Mouse (Mus musculus): ENCODE results near the gene Kcnk5.

Kcnk5 gene

DNA sequence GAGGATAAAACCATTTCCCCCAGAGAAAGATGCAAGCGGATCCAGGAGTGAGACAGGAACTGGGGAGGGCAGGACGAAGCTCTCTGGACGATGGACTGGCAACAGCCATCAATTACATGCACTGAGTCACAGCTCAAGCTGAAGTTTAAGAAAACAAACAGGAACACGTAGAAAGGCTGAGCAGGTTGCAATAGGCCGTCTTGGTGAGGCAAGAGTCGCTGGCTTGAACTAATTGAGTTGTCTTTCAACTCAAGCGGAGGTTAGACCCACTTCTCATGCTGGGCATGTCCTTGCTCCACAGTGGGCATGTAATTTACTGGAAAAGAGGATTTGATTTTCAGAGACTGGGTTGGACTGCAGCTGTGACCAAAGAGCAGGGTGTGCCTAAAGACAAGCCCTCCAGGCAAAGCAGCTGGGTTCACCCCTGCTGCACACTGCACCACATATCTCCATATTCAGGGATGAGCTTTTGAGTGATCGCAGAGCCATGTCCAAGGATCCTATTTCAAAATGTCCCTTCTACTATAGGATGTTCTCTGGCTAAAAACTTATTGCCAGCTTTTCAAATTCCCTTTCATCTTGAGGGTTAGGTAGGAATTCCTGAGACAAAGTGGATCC, 19.6 kb upstream of the Kcnk5 start:
- no peak for DNase-seq (ENCODE audit: low spot score)

DNA sequence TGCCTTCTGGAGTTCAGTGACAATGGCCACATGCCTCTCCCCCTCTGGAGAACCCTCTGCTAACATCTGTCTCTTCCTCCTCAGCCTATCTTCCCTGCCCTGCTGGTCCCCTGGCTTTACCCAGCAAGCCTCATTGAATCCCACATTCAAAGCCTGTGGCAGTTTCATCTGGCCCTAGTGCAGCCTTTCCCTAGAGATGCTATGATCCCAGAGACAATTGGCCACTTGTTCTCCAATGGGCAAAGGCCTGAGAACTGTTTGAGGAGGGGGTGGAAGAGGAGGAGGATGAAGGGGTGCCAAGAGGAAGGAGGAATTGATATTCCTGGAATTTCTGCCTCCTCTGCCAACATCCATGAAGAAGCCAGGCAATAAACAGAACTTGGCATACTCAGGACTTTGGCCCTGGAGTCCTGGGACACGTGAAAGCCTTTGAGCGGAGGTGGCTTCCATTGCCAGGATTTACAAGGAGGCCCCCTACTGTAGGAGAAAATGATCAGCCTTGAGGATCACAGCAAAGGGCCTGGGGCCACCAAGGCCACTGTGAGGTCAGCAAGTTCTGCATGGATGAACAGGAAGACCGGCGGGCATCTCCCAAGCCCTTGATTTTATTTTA, 11.6 kb upstream of the Kcnk5 start:
- no peak for DNase-seq (ENCODE audit: low spot score)

GRCm38 (mm10) chr14:20191136-20191735, 9.6 kb upstream of the Kcnk5 start:
- DNase-seq (ENCODE audit: low spot score) = no peak

- DNase-seq (ENCODE audit: low spot score) = no peak
Measured at GRCm38 (mm10) chr14:20189751-20190150, 8.1 kb upstream of the Kcnk5 start.

DNA sequence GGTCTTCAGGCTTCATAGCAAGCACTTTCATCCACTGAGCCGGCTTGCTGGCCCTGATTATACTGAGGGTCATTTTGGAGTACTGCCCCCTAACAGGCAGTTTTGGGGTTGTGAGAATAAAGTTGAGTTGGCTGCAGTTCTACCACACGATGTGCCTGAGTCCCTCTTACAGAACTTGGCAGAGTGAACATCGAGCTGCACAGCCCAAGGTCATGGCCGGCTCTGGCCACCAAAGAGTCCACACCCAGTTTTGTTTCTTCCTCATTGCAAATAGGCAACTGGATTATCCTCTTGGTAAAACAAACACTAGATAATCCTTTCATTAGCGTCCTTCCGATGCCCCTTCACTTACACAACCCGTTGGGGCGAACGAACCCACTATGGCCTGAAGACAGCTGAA, 3.8 kb upstream of the Kcnk5 start:
- DNase-seq (ENCODE audit: low spot score) = no peak

- DNase-seq (ENCODE audit: low spot score) = no peak
Measured at GRCm38 (mm10) chr14:20183701-20184100, 2.1 kb upstream of the Kcnk5 start.

GRCm38 (mm10) chr14:20182596-20182995, 987 bp upstream of the Kcnk5 start:
- no peak for DNase-seq (ENCODE audit: low spot score)

GRCm38 (mm10) chr14:20180751-20181162, 852 bp downstream of the Kcnk5 start:
- no peak for DNase-seq (ENCODE audit: low spot score)

DNA sequence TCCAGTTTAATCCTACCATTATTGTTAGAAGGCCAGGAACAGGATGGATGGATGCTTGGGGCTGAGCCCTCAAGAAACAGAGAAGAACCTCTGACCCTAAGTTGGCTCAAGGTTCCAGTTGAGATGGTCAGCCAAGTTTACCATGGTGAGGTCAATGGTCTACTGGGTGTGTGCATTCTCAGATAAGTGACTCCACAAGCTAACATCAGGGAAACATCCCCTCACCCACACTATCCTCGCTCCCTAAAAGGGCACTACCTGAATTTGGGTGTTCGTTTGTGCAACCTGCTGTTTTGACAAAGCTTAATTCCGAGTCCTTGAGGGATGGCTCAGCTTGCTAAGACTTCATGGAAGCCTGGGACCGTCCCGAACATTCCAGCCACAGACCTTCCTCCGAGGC, 1.3 kb downstream of the Kcnk5 start:
- DNase-seq (ENCODE audit: low spot score) = no peak

DNA sequence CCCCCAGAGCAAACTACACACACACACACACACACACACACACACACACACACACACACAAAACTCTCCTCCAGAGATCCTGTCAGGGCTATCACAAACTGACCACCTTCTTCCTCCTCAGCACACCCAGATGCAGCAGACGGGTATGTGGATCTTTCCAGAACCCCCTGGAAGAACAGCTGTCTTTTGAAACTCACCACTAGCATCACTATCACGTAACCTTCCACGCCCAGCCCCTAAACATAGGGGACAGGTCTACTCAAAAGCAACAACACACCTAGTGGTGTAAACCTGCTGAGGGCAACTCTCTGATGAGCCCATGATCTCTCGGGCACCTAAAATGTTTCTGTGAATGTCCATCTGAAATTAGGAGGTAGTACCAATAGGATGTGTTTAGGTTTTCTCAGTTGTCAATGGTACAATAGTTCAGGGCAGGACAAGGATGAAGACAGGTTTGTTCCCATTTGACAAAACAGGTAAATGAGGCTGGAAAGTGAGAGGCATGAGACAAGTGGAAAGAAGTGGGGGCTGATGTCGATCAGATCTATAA, 1.8 kb downstream of the Kcnk5 start:
- no peak for DNase-seq (ENCODE audit: low spot score)

GRCm38 (mm10) chr14:20179080-20179479, 2.5 kb downstream of the Kcnk5 start:
- DNase-seq (ENCODE audit: low spot score) = no peak

- DNase-seq (ENCODE audit: low spot score) = no peak
Measured at GRCm38 (mm10) chr14:20178593-20178992, 3.0 kb downstream of the Kcnk5 start.

GRCm38 (mm10) chr14:20177494-20178123, 4.0 kb downstream of the Kcnk5 start:
- no peak for DNase-seq (ENCODE audit: low spot score)

- no peak for DNase-seq (ENCODE audit: low spot score)
Measured at GRCm38 (mm10) chr14:20175705-20176104, 5.9 kb downstream of the Kcnk5 start.

DNA sequence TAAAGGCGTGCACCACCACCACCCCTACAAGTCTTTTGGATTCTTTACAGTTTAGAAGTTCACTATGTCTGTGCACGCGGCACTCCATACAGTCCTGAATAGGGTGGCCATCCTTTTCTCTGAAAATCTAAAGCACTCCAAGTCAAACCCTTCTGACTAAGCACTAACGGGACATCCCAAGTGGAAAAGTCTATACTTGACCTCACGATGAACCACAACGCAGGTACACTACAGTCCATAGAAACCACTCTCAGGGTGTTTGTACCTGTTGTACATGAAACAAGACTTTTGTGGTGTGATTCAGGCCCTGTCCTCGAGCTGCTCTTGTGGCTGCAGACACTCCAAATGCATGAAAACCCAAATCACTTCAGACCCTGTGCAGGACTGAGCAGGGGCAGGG, 6.5 kb downstream of the Kcnk5 start:
- no peak for DNase-seq (ENCODE audit: low spot score)

DNA sequence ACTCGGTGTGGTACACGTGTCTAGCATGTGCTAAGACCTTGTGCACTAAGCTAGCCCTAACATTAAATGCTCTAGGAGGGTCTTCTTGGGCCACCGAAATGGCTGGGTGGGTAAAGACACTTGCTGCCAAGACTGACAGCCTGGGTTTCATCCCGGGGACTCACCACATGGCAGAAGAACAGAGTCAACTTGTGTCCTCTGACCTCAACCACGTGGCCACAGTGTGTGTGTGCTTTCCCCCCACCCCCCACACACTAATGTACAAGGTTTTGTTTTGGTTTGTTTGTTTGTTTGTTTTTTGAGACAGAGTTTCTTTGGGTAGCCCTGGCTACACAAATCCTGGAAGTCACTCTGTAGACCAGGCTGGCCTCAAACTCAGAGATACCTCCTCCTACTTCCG, 6.9 kb downstream of the Kcnk5 start:
- no peak for DNase-seq (ENCODE audit: low spot score)

GRCm38 (mm10) chr14:20173873-20174490, 7.6 kb downstream of the Kcnk5 start:
- DNase-seq (ENCODE audit: low spot score) = no peak

GRCm38 (mm10) chr14:20172924-20173323, 8.7 kb downstream of the Kcnk5 start:
- DNase-seq (ENCODE audit: low spot score) = no peak

DNA sequence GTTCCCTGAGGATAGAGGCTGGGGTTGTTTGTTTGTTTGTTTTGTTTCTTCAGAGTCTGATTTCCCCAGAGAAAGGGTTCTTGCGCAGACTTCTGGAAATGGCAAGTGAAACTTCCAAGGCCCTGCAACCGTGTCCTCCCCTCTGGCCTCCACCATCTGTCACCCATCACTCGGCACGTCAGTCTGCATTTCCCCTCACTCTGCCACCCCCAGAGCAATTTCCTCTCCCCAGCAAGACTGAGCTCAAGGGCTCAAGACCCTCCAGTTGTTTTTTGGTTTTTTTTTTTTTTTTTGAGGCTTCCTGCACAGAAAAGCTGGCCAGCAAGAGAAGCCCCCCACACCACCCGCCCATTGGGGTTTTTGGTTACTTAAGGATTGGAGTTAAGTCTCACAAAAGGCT, 9.1 kb downstream of the Kcnk5 start:
- no peak for DNase-seq (ENCODE audit: low spot score)

DNA sequence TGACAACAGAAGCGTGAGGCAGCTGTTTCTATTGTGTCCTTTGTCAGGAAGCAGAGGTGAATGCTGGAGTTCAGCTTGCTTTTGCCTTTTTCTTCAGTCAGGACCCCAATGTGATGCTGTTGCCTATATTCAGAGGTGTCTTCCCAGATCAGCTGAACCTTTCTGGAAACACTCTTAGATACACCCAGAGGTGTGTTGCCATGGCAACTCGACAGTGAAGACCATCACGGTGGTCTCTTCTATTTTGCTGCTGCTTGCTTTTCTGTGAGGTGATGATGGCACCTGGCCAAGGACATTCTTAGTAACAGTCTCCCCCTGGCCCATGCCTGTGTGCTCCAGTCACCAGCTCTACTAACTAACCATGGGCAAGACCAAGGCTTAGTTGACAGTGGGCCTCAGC, 9.8 kb downstream of the Kcnk5 start:
- no peak for DNase-seq (ENCODE audit: low spot score)

- DNase-seq (ENCODE audit: low spot score) = no peak
Measured at GRCm38 (mm10) chr14:20169251-20169650, 12.4 kb downstream of the Kcnk5 start.

- no peak for DNase-seq (ENCODE audit: low spot score)
Measured at GRCm38 (mm10) chr14:20168478-20168877, 13.1 kb downstream of the Kcnk5 start.

DNA sequence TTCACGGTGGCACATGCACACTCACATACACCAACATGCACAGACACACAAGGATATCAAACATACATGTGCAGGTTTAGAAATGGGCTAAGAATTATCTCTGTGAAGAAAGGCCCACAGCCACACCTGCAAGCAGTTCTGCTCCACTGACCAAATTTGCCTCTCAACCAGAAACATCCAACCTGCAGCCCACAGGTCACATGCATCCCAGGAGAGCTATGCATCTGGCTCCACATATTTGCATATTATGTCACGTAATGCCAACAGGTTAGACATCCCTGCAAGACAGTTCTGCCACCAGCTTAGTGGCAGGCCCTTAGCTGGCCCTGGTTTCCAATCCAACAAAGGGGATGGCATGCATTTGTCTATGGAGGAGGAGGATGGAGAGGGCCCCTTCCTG, 13.6 kb downstream of the Kcnk5 start:
- no peak for DNase-seq (ENCODE audit: low spot score)
